In the genomic region with DNA sequence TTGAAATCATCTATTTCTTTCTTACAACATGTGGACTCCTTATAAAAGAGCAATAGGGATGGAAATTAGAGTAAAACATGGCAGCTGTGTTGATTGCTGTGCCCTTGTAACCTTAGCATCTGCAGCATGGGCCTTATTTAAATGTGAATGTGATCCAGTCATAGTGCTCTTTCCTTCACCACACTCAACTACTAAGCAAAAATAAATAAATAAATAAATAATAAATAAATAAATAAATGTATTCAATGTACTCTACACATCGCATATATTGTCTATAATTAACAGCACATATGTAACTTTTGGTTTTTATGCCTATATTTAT, we compare ENCODE assay signal across 20 mouse cellular contexts.
A peak's percentile ranks its signal among the peaks of the same experiment; 100 is the strongest.
DNase-seq lines count a peak whose midpoint lies in the region; ATAC-seq and TF ChIP-seq lines count a peak whose summit lies in the region.
"Had no signal": no experiment of that assay in that cellular context is flagged by ENCODE, and none has a peak within 500 bp of the region (broad histone marks: within the 10 kb centered on the region; RNA-seq: fewer than 3 reads in every experiment).

No protein-coding gene starts in this region.

- no peak overlapping the region for H3K4me3 ChIP-seq in limb, embryonic 11.5 days (ENCODE audit: low read depth, low read length)
- H3K4me3 ChIP-seq in limb, embryonic 10.5 days, result no peak overlapping the region
- H3K4me3 ChIP-seq in forebrain, embryonic 12.5 days (replicated peaks), result no peak overlapping the region
- no peak overlapping the region for H3K4me3 ChIP-seq in forebrain, embryonic 13.5 days
- H3K4me3 ChIP-seq in forebrain, postnatal 0 days (ENCODE audit: low read depth, low read length), result no peak overlapping the region
- H3K4me3 ChIP-seq: embryonic facial prominence, embryonic 12.5 days; heart, embryonic 10.5 days had no signal

- TF ChIP-seq CTCF in forebrain, postnatal 0 days (IDR thresholded peaks at IDR 0.05; ENCODE audit: low read depth), result no peak

- H3K4me1 ChIP-seq in limb, embryonic 11.5 days (ENCODE audit: control insufficient read depth, insufficient read depth, low read length), result no peaks in the 10 kb centered on the region
- no peaks in the 10 kb centered on the region for H3K4me1 ChIP-seq in limb, embryonic 10.5 days
- H3K4me1 ChIP-seq in forebrain, embryonic 12.5 days, result no peaks in the 10 kb centered on the region
- H3K4me1 ChIP-seq in forebrain, embryonic 13.5 days, result no peaks in the 10 kb centered on the region
- H3K4me1 ChIP-seq in forebrain, postnatal 0 days (ENCODE audit: insufficient read depth), result no peaks in the 10 kb centered on the region
- H3K4me1 ChIP-seq: embryonic facial prominence, embryonic 12.5 days; heart, embryonic 10.5 days had no signal

- no peak overlapping the region for H3K27ac ChIP-seq in limb, embryonic 11.5 days (replicated peaks; ENCODE audit: low read depth, low read length)
- H3K27ac ChIP-seq in limb, embryonic 10.5 days, result no peak overlapping the region
- H3K27ac ChIP-seq in forebrain, embryonic 12.5 days, result no peak overlapping the region
- H3K27ac ChIP-seq in forebrain, embryonic 13.5 days, result no peak overlapping the region
- no peak overlapping the region for H3K27ac ChIP-seq in forebrain, postnatal 0 days (ENCODE audit: low read depth, low read length)
- H3K27ac ChIP-seq: embryonic facial prominence, embryonic 12.5 days; heart, embryonic 10.5 days had no signal

- 88% methylated on average over 1 of the region's 1 CpGs for WGBS in limb, embryonic 11.5 days
- 83% methylated on average over 1 of the region's 1 CpGs for WGBS in limb, embryonic 10.5 days
- 76% methylated on average over 1 of the region's 1 CpGs for WGBS in forebrain, embryonic 12.5 days
- 69% methylated on average over 1 of the region's 1 CpGs for WGBS in forebrain, embryonic 13.5 days
- 64% methylated on average over 1 of the region's 1 CpGs for WGBS in forebrain, postnatal 0 days

- H3K9ac ChIP-seq in limb, embryonic 11.5 days (ENCODE audit: low read length), result no peak overlapping the region
- no peak overlapping the region for H3K9ac ChIP-seq in forebrain, embryonic 12.5 days
- no peak overlapping the region for H3K9ac ChIP-seq in forebrain, embryonic 13.5 days
- H3K9ac ChIP-seq in forebrain, postnatal 0 days, result no peak overlapping the region
- H3K9ac ChIP-seq: embryonic facial prominence, embryonic 12.5 days had no signal

- H3K9me3 ChIP-seq in limb, embryonic 11.5 days (ENCODE audit: control insufficient read depth, low read length), result no peaks in the 10 kb centered on the region
- H3K9me3 ChIP-seq in limb, embryonic 10.5 days (replicated peaks), result no peaks in the 10 kb centered on the region
- no peaks in the 10 kb centered on the region for H3K9me3 ChIP-seq in forebrain, embryonic 12.5 days
- H3K9me3 ChIP-seq in forebrain, embryonic 13.5 days (replicated peaks), result no peaks in the 10 kb centered on the region
- H3K9me3 ChIP-seq in forebrain, postnatal 0 days (ENCODE audit: low read length), result no peaks in the 10 kb centered on the region
- H3K9me3 ChIP-seq: embryonic facial prominence, embryonic 12.5 days; heart, embryonic 10.5 days had no signal

- H3K27me3 ChIP-seq in limb, embryonic 11.5 days (ENCODE audit: control insufficient read depth, insufficient read depth, low read length), result no peaks in the 10 kb centered on the region
- no peaks in the 10 kb centered on the region for H3K27me3 ChIP-seq in limb, embryonic 10.5 days (ENCODE audit: low read depth, poor library complexity, severe bottlenecking)
- no peaks in the 10 kb centered on the region for H3K27me3 ChIP-seq in forebrain, embryonic 12.5 days
- no peaks in the 10 kb centered on the region for H3K27me3 ChIP-seq in forebrain, embryonic 13.5 days
- H3K27me3 ChIP-seq in forebrain, postnatal 0 days (ENCODE audit: insufficient read depth, low read length), result no peaks in the 10 kb centered on the region
- H3K27me3 ChIP-seq: embryonic facial prominence, embryonic 12.5 days had no signal

- peak; percentile 26; the same call in 1 of the 2 replicates for ATAC-seq in limb, embryonic 11.5 days (ENCODE audit: insufficient number of reproducible peaks, low FRiP score, low TSS enrichment, low read depth)
- peak; percentile 78 for ATAC-seq in forebrain, embryonic 12.5 days (ENCODE audit: low FRiP score)
- peak; percentile 96 for ATAC-seq in forebrain, embryonic 13.5 days
- peak; percentile 78 for ATAC-seq in forebrain, postnatal 0 days
- ATAC-seq in granulocyte monocyte progenitor cell, adult 5-6 weeks (replicated peaks; ENCODE audit: poor library complexity, severe bottlenecking), result no peak
- ATAC-seq: hindbrain, embryonic 16.5 days; inflammation-experienced regulatory T-cells, adult 6 months; intestine, postnatal 0 days had no signal

- no peak overlapping the region for H3K4me2 ChIP-seq in limb, embryonic 11.5 days (ENCODE audit: low read depth, severe bottlenecking)
- H3K4me2 ChIP-seq in forebrain, embryonic 12.5 days, result no peak overlapping the region
- no peak overlapping the region for H3K4me2 ChIP-seq in forebrain, embryonic 13.5 days
- no peak overlapping the region for H3K4me2 ChIP-seq in forebrain, postnatal 0 days (ENCODE audit: low read depth)
- H3K4me2 ChIP-seq: embryonic facial prominence, embryonic 12.5 days had no signal

- H3K36me3 ChIP-seq in limb, embryonic 11.5 days (ENCODE audit: control insufficient read depth, insufficient read depth, low read length), result no peaks in the 10 kb centered on the region
- no peaks in the 10 kb centered on the region for H3K36me3 ChIP-seq in limb, embryonic 10.5 days
- H3K36me3 ChIP-seq in forebrain, embryonic 12.5 days (replicated peaks), result no peaks in the 10 kb centered on the region
- H3K36me3 ChIP-seq in forebrain, embryonic 13.5 days (ENCODE audit: poor library complexity, severe bottlenecking), result no peaks in the 10 kb centered on the region
- H3K36me3 ChIP-seq in forebrain, postnatal 0 days (ENCODE audit: insufficient read depth), result no peaks in the 10 kb centered on the region
- H3K36me3 ChIP-seq: embryonic facial prominence, embryonic 12.5 days; heart, embryonic 10.5 days had no signal

- no peak for DNase-seq in limb, embryonic 11.5 days (ENCODE audit: low spot score)
- DNase-seq in limb, embryonic 10.5 days (ENCODE audit: low spot score), result no peak
- no peak for DNase-seq in forebrain, postnatal 0 days
- DNase-seq: adrenal gland, adult 2 months; adrenal gland, postnatal 25 days; cerebellum, adult 2 months; cerebellum, postnatal 10 days; embryo, embryonic 11 days; gastrocnemius, postnatal 36 days; heart, adult 18-20 months; heart, postnatal 10 days; heart, postnatal 4 days had no signal
